Mouse (Mus musculus) myocyte (in vitro differentiated cells): Measurements from ENCODE around the gene Gm5134.

Source experiments
- CEBPB ChIP-seq: IDR thresholded peaks from 2 replicates; pipeline ENCODE4 v1.6.1; 2011; ENCODE audit warnings: mild to moderate bottlenecking, moderate library complexity; ENCODE audit not compliant: poor library complexity, insufficient read depth, severe bottlenecking
- E2F4 ChIP-seq: IDR thresholded peaks from one replicate; pipeline ENCODE4 v1.6.1; 2011; ENCODE audit warnings: mild to moderate bottlenecking, control low read depth, moderate library complexity; ENCODE audit not compliant: insufficient read depth
- MAX ChIP-seq: IDR thresholded peaks from one replicate; pipeline ENCODE4 v1.6.1; 2011; ENCODE audit warnings: low read depth, mild to moderate bottlenecking, control low read depth
- MYOD1 ChIP-seq, 3 experiments: IDR thresholded peaks; one replicate each; pipeline ENCODE4 v1.6.1; 2011; ENCODE audit warnings: control low read depth in 2 of 3, low read depth in 2 of 3, mild to moderate bottlenecking in 2 of 3, moderate library complexity in 1 of 3; ENCODE audit not compliant: insufficient read length in 2 of 3, control insufficient read depth in 1 of 3
- POLR2A ChIP-seq: IDR thresholded peaks from one replicate; pipeline ENCODE4 v1.6.1; 2011; ENCODE audit warnings: low read depth, mild to moderate bottlenecking, control low read depth, moderate library complexity; ENCODE audit not compliant: insufficient read length
- POLR2AphosphoS2 ChIP-seq: IDR thresholded peaks from one replicate; pipeline ENCODE4 v1.6.1; 2011; ENCODE audit warnings: low read depth, control low read depth; ENCODE audit not compliant: insufficient read length
- TCF12 ChIP-seq: IDR thresholded peaks from one replicate; pipeline ENCODE4 v1.6.1; 2011; ENCODE audit warnings: mild to moderate bottlenecking, control low read depth; ENCODE audit not compliant: poor library complexity, insufficient read depth, severe bottlenecking
- TCF3 ChIP-seq: IDR thresholded peaks from one replicate; pipeline ENCODE4 v1.6.1; 2011; ENCODE audit warnings: low read depth, control low read depth; ENCODE audit not compliant: insufficient read length
- USF1 ChIP-seq: IDR thresholded peaks from one replicate; pipeline ENCODE4 v1.6.1; 2011; ENCODE audit warnings: low read depth, mild to moderate bottlenecking, control low read depth, moderate library complexity

DNA sequence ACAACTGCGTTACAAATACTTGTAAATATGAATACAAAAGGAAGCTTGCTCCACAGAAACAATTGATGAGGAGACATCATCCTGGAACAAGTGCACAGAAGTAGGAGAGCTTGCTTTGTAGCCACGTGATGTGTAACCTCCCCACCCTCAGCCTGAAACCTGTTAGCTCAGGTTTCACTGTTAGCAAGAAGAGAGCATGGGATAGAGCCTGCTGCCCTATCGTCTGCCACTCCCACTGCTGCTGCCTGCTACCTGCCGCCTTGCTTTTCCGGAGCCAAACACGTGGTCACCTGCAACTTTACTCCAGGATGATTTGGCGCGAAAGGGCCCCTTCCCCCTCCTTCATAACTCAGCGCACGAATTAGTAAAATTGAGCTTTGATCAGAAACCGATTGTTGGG is 97.5 kb downstream of the Gm5134 start:
- TF ChIP-seq POLR2AphosphoS2 (no peak), E2F4 (no peak), TCF3 (no peak), POLR2A (no peak), MYOD1 (IDR thresholded peaks at IDR 0.05; ENCODE audit: control insufficient read depth in 1 of 3, insufficient read length in 2 of 3, low read depth in 2 of 3) (no peak), USF1 (no peak), CEBPB (no peak), TCF12 (no peak), MAX (no peak)
